Mouse (Mus musculus) NIH3T3 (cell line): Measurements from ENCODE around the gene Gm14409.
"Not testable (repeated sequence)": the region's sequence is repeated elsewhere in the genome, so short reads cannot be mapped to it uniquely, and the experiment has no call there.

ENCODE experiments used
- DNase-seq: peaks from one replicate; pipeline ENCODE4 v3.0.0-alpha.2; 2012; ENCODE audit warnings: low read depth

The Gm14409 gene

DNA sequence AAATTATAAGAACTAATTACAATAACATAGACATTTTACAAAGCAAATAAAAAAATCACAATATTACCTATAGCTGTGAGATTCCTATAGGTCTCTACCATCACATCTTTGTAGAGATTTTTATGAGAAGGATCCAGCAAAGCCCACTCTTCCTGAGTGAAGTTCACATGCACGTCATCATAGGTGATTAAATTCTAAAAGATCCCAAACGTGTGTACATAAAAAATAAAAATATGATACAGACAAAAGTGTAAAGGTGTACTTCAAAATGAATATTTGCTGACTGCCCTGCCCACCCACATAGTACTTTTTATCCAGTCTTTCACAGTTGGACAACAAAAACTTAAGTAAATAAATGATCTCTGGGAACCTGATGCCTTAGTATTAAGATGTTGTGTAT is at the start of gene Gm14409:
TSS of gene Gm14409 (minus strand) at position 101 of the 400 bp plus-strand sequence.
- not testable (repeated sequence) for DNase-seq

DNA sequence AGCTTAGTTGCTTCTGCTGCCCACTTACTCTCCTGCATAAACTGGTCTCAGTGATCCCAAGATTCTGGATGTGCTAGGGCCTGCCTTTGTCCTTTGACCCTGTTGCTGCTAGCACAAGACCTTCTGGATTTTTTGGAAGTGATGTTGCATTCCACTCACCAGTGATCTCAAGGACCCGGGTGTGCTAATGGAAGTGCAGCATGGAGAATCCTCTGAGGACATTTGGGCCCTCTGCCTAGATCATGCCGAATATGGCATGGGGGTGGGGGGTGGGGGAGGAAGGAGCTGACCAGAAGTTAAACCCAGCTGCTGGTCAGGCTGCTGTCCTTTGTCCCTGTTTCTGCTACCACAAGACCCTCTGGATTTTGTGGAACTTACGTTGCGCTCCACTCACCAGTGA is 42.8 kb upstream of the Gm14409 start:
- not testable (repeated sequence) for DNase-seq

DNA sequence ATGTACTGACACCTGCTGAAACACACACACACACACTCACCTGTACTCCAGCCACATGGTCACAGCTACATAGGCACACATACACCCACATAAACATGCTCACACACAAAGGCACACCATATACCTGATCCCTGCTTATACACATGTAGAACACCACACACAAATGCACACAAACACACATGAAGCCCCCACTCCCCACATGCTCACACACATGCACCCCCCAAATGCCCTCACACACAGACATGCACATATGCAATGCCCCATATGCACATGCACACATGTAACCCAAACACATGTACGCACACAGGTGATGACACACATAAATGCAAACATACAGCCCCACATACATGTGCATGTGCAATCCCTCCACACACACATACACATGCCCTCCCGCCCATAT is 38.1 kb upstream of the Gm14409 start:
- DNase-seq = not testable (repeated sequence)

DNA sequence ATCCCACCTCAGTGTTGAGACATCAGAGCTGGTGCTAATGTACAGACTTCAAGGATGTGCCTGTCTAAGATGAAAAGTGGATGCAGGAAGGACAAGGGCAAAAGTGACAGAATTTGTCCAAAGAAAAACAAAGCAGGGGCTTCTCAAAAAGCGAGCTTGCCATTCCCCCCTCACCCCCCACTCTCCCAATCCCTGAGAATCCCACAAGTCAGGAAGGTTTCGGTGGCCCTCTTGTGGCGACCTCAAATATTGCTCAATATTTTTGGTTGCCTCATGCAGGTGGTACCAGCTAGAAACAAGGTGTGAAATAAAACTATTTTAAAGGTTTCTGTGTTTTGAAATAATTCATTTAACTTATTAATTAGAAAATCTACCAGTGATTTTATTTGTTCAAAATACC is 16.9 kb upstream of the Gm14409 start:
- not testable (repeated sequence) for DNase-seq

DNA sequence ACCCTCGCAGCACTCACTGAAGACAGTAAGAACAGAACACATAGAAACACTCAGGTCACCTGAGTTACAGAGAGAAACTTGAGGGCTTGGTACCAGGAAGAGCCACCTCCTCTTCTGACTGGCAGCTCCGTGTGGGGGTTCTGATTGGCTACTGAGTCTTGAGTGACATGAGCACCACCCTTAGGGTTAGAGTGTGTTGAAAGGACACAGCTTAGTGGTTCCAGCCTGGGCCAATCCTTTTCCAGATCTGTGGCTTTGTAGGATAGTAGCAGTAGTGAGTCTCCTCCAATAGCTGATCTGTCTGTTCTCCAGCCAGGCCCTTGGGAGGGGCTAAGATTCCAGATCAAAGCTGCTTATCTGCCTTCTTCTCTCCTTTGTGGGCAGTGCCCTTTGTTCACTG is 10.9 kb upstream of the Gm14409 start:
- DNase-seq = peak; percentile 1

DNA sequence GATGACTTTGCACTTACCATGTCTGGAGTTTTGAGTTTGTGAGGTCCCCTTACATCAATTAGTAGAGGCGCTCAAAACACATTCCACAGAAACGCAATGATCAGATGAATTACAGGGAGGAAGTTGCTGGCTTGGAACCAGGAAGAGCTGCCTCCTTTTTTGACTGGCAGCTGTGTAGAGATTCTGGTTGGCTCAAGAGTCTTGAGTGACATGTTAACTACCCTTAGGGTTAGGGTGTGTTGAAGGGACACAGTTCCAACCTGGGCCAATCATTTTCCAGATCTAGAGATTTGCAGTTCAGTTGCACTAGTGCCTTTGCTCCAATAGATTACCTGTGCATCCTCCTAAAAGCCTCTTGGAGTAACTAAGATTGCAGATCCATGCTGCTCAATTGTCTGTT is 5.4 kb upstream of the Gm14409 start:
- DNase-seq = peak; percentile 3

GRCm38 (mm10) chr2:177247449-177247848 is 19.4 kb downstream of the Gm14409 start:
- DNase-seq = not testable (repeated sequence)

DNA sequence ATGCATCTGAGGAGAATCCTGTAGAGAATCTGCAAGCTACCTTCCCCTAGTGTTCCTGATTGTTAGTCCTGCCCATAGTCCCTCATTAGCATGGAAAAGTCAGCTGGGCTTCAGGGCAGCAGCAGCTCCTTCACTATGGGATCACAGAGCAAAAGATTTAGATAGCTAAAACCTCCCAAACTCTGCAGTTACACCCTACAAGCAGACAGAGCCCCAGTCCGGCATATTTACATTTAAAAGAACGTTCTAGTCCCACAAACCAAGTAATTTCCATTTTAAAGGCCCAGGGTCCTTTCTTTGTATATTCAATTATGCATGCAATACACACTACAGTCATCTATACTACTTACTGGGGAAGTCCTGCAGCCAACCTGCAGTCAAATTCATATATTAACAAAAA is 36.4 kb downstream of the Gm14409 start:
- DNase-seq = not testable (repeated sequence)
